Mouse (Mus musculus) heart, embryonic 12.5 days (tissue): Measurements from ENCODE around the gene Lipt1. TPM values are rescaled to one million over a fixed set of nuclear protein-coding genes. Genes with fewer than 3 reads are reported as not detected.

Experiments
- ATAC-seq: fragments of 200-750 bp; cut with Nextera tagmentation; 2 replicates; pipeline ENCODE4 v1.8.0; 2017; ENCODE audit warnings: moderate TSS enrichment, moderate library complexity; ENCODE audit not compliant: insufficient number of reproducible peaks, low FRiP score
- H3K27ac ChIP-seq: fragments of 300-500 bp; sonication (generic); 2 replicates; pipeline ENCODE4 v1.5.1; 2016; ENCODE audit warnings: mild to moderate bottlenecking, moderate library complexity; ENCODE audit not compliant: poor library complexity, severe bottlenecking
- H3K27me3 ChIP-seq: fragments of 300-500 bp; sonication (generic); replicated peaks from 2 replicates; pipeline ENCODE4 v1.6.1; 2016; ENCODE audit warnings: mild to moderate bottlenecking, moderate library complexity
- H3K36me3 ChIP-seq: fragments of 300-500 bp; sonication (generic); 2 replicates; pipeline ENCODE4 v1.6.1; 2016; ENCODE audit warnings: mild to moderate bottlenecking, moderate library complexity
- H3K4me1 ChIP-seq: fragments of 300-500 bp; sonication (generic); replicated peaks from 2 replicates; pipeline ENCODE4 v1.6.1; 2016; ENCODE audit warnings: mild to moderate bottlenecking
- H3K4me2 ChIP-seq: fragments of 300-500 bp; sonication (generic); 2 replicates; pipeline ENCODE4 v1.6.1; 2016; ENCODE audit warnings: mild to moderate bottlenecking, moderate library complexity
- H3K4me3 ChIP-seq: fragments of 300-500 bp; sonication (generic); 2 replicates; pipeline ENCODE4 v1.5.1; 2016; ENCODE audit warnings: mild to moderate bottlenecking
- H3K9ac ChIP-seq: fragments of 300-500 bp; sonication (generic); 2 replicates; pipeline ENCODE4 v1.6.1; 2016; ENCODE audit warnings: mild to moderate bottlenecking, moderate library complexity
- H3K9me3 ChIP-seq: fragments of 300-500 bp; sonication (generic); replicated peaks from 2 replicates; pipeline ENCODE4 v1.6.1; 2016; ENCODE audit warnings: mild to moderate bottlenecking, moderate library complexity
- WGBS: fragments of 180-500 bp; shearing (Covaris S2); methylation state at CpG from one replicate; pipeline ENCODE4 v1.1.7; 2016; 5-methylcytosine and 5-hydroxymethylcytosine counted together
- polyA plus RNA-seq: library from polyadenylated mRNA; unstranded; fragments of >200 nt; fragmentation: Nextera tagmentation; extraction: Ambion mirVana; gene quantifications from 2 replicates; pipeline ENCODE4 v1.2.1, GENCODE M21; 2016

Lipt1 gene
- polyA plus RNA-seq, 1 experiment from 2014 or later = 8.6 TPM

- WGBS = 53% methylated on average over 2 of the region's 2 CpGs
- no peak overlapping the region for H3K4me2 ChIP-seq
- no peaks in the 10 kb centered on the region for H3K36me3 ChIP-seq
Measured at GRCm38 (mm10) chr1:37869362-37869761, 2.2 kb upstream of the Lipt1 start.

GRCm38 (mm10) chr1:37872131-37873067, 861 bp downstream of the Lipt1 start:
- Histone ChIP-seq H3K4me3 (peak overlapping the region; percentile 68), H3K9me3 (peaks cover 10% of the 10 kb centered on the region), H3K36me3 (peaks cover 28% of the 10 kb centered on the region), H3K27me3 (peaks cover 8% of the 10 kb centered on the region; the same call in 1 of the 2 replicates), H3K4me1 (peaks cover 6% of the 10 kb centered on the region; the same call in 1 of the 2 replicates), H3K27ac (peak overlapping the region; percentile 53), H3K9ac (peak overlapping the region; percentile 67), H3K4me2 (peak overlapping the region; percentile 77)
- WGBS = 7% methylated on average over 33 of the region's 33 CpGs
- ATAC-seq = peak; percentile 93

More at GRCm38 (mm10) chr1:37869362-37869761, 2.2 kb upstream of the Lipt1 start:
- no peak overlapping the region for H3K4me3 ChIP-seq
- peaks cover 8% of the 10 kb centered on the region; the same call in 1 of the 2 replicates for H3K27me3 ChIP-seq
- H3K9me3 ChIP-seq = no peaks in the 10 kb centered on the region
- no peak overlapping the region for H3K27ac ChIP-seq
- ATAC-seq = no peak
- H3K9ac ChIP-seq = no peak overlapping the region
- peaks cover 11% of the 10 kb centered on the region for H3K4me1 ChIP-seq

- Histone ChIP-seq H3K27me3 (peaks cover 8% of the 10 kb centered on the region; the same call in 1 of the 2 replicates), H3K4me2 (no peak overlapping the region), H3K4me3 (no peak overlapping the region), H3K9me3 (peaks cover 10% of the 10 kb centered on the region), H3K27ac (no peak overlapping the region), H3K4me1 (peaks cover 6% of the 10 kb centered on the region; the same call in 1 of the 2 replicates), H3K36me3 (peaks cover 35% of the 10 kb centered on the region), H3K9ac (no peak overlapping the region)
- no peak for ATAC-seq
- WGBS = 81% methylated on average over 4 of the region's 4 CpGs
Measured at GRCm38 (mm10) chr1:37873157-37873556, 1.6 kb downstream of the Lipt1 start.

GRCm38 (mm10) chr1:37877736-37878460, 6.4 kb downstream of the Lipt1 start:
- Histone ChIP-seq H3K9ac (no peak overlapping the region), H3K9me3 (peaks cover 10% of the 10 kb centered on the region), H3K4me3 (no peak overlapping the region), H3K27me3 (no peaks in the 10 kb centered on the region), H3K27ac (no peak overlapping the region), H3K36me3 (peaks cover 72% of the 10 kb centered on the region), H3K4me1 (peaks cover 2% of the 10 kb centered on the region; the same call in 1 of the 2 replicates), H3K4me2 (no peak overlapping the region)
- ATAC-seq = no peak
- 89% methylated on average over 13 of the region's 13 CpGs for WGBS

GRCm38 (mm10) chr1:37883411-37883810, 11.9 kb downstream of the Lipt1 start:
- ATAC-seq = no peak
- no peaks in the 10 kb centered on the region for H3K9me3 ChIP-seq
- H3K4me3 ChIP-seq = no peak overlapping the region
- H3K4me2 ChIP-seq = no peak overlapping the region
- no peak overlapping the region for H3K27ac ChIP-seq
- H3K4me1 ChIP-seq = no peaks in the 10 kb centered on the region
- no peaks in the 10 kb centered on the region for H3K27me3 ChIP-seq
- no peak overlapping the region for H3K9ac ChIP-seq
- WGBS = 87% methylated on average over 4 of the region's 4 CpGs
- H3K36me3 ChIP-seq = peaks cover 55% of the 10 kb centered on the region

- WGBS = 70% methylated on average over 4 of the region's 4 CpGs
Measured at GRCm38 (mm10) chr1:37884451-37884850, 12.9 kb downstream of the Lipt1 start.

GRCm38 (mm10) chr1:37889206-37889605, 17.7 kb downstream of the Lipt1 start:
- Histone ChIP-seq H3K4me2 (peak overlapping the region; percentile 85), H3K27me3 (no peaks in the 10 kb centered on the region), H3K36me3 (peaks cover 13% of the 10 kb centered on the region), H3K4me1 (peaks cover 15% of the 10 kb centered on the region), H3K9me3 (no peaks in the 10 kb centered on the region), H3K27ac (no peak overlapping the region), H3K9ac (peak overlapping the region; percentile 78), H3K4me3 (peak overlapping the region; percentile 86)
- 81% methylated on average over 7 of the region's 7 CpGs for WGBS
- ATAC-seq = no peak

More at GRCm38 (mm10) chr1:37884451-37884850, 12.9 kb downstream of the Lipt1 start:
- Histone ChIP-seq H3K4me2 (no peak overlapping the region), H3K9me3 (no peaks in the 10 kb centered on the region), H3K27ac (no peak overlapping the region), H3K27me3 (no peaks in the 10 kb centered on the region), H3K36me3 (peaks cover 45% of the 10 kb centered on the region), H3K4me3 (no peak overlapping the region), H3K4me1 (peaks cover 5% of the 10 kb centered on the region), H3K9ac (no peak overlapping the region)
- ATAC-seq = 0 out of 2 replicates have a peak, but pooled peaks have one; percentile 15

GRCm38 (mm10) chr1:37890025-37890652, 18.6 kb downstream of the Lipt1 start, which contains the start of the genes Mitd1 and Mrpl30:
TSS of gene Mitd1 (minus strand) at chr1:37890411.
TSS of gene Mrpl30 (plus strand) at chr1:37890477.
- peak within 1 kb of the TSS; percentile 78 for H3K9ac ChIP-seq
- H3K4me1 ChIP-seq = peaks cover 15% of the 10 kb centered on the region
- peak within 1 kb of the TSS; percentile 86 for H3K4me3 ChIP-seq
- no peaks in the 10 kb centered on the region for H3K9me3 ChIP-seq
- H3K36me3 ChIP-seq = peaks cover 13% of the 10 kb centered on the region
- H3K27ac ChIP-seq = peak within 1 kb of the TSS; percentile 77
- H3K27me3 ChIP-seq = no peaks in the 10 kb centered on the region
- peak; percentile 85 for ATAC-seq
- under 1% methylated on average over 41 of the region's 41 CpGs for WGBS
- H3K4me2 ChIP-seq = peak within 1 kb of the TSS; percentile 85

- H3K36me3 ChIP-seq = peaks cover 24% of the 10 kb centered on the region
- H3K9me3 ChIP-seq = no peaks in the 10 kb centered on the region
- H3K4me2 ChIP-seq = peak overlapping the region; percentile 85
- ATAC-seq = no peak
- no peak overlapping the region for H3K9ac ChIP-seq
- 65% methylated on average over 3 of the region's 3 CpGs for WGBS
- no peaks in the 10 kb centered on the region for H3K27me3 ChIP-seq
- peaks cover 15% of the 10 kb centered on the region for H3K4me1 ChIP-seq
- no peak overlapping the region for H3K27ac ChIP-seq
- peak overlapping the region; percentile 86; the same call in 1 of the 2 replicates for H3K4me3 ChIP-seq
Measured at GRCm38 (mm10) chr1:37891400-37891799, 19.9 kb downstream of the Lipt1 start.

GRCm38 (mm10) chr1:37894606-37895005, 23.1 kb downstream of the Lipt1 start:
- Histone ChIP-seq H3K9me3 (no peaks in the 10 kb centered on the region), H3K4me3 (no peak overlapping the region), H3K4me1 (peaks cover 8% of the 10 kb centered on the region), H3K27me3 (no peaks in the 10 kb centered on the region), H3K36me3 (peaks cover 54% of the 10 kb centered on the region), H3K9ac (no peak overlapping the region), H3K27ac (no peak overlapping the region), H3K4me2 (no peak overlapping the region)
- no peak for ATAC-seq
